Mouse (Mus musculus): ENCODE results near the gene Zdhhc22. TPM values are rescaled to one million over a fixed set of nuclear protein-coding genes. Genes with fewer than 3 reads are reported as not detected.
A peak's percentile ranks its signal among the peaks of the same experiment; 100 is the strongest.

The Zdhhc22 gene
- 0.12 and 0.15 TPM in 2 replicates for polyA plus RNA-seq (2015; fragmentation: Nextera tagmentation; extraction: Ambion mirVana)

DNA sequence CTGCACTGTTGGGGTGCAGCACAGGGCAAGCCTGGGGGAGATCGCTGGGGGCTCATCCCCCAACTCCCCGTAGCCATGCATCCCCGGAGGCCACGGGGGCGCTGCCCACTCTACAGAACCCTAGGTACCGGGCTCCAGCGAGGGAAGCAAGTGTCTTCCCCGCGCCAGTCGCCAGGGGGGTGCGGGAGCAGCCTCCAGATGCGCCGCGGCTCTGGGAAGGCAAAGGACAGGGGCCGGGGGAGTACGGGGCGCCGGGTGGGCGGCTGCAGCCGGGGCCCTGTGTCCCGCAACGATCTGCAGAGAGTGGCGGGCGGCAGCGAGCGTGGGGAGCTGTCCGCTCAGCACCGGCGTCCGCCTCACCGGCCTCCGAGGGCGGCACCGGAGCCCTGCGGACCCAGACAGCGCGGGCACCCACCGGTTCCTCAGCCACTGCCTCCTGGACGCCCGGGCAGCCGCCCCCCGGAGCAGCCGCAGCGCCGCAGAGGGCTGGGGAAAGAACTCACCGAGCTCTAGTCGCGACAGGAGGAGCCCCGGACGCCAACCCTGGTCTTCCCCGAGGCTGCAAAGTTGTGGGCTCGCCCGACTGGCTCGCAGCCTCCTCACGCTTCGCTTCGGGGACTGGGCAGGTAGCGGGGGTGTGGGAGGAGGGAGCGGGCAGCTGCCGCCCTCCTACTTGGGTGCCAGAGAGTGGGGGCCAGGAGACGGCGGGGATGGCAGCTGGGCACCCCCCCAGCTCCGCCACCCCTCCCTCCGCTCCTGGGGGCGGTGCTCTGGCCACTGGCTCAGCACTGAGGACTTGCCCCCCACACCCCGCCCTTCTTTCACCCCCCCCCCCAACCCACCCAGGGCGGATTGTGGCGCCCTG is at the start of gene Zdhhc22:
TSS of gene Zdhhc22 (minus strand) at position 541 of the 865 bp plus-strand sequence.
- Histone ChIP-seq H3K4me2 (peak within 1 kb of the TSS; percentile 55), H3K36me3 (no peaks in the 10 kb centered on the region), H3K27ac (no peak within 1 kb of the TSS), H3K9me3 (no peaks in the 10 kb centered on the region), H3K4me1 (peaks cover 12% of the 10 kb centered on the region), H3K27me3 (peaks cover 81% of the 10 kb centered on the region), H3K9ac (no peak within 1 kb of the TSS), H3K4me3 (peak within 1 kb of the TSS; percentile 32)
- ATAC-seq (ENCODE audit: insufficient number of reproducible peaks, insufficient read depth, low FRiP score, low TSS enrichment, low read depth) = peak; percentile 32; the same call in 1 of the 2 replicates
- under 1% methylated on average over 57 of the region's 68 CpGs for WGBS

DNA sequence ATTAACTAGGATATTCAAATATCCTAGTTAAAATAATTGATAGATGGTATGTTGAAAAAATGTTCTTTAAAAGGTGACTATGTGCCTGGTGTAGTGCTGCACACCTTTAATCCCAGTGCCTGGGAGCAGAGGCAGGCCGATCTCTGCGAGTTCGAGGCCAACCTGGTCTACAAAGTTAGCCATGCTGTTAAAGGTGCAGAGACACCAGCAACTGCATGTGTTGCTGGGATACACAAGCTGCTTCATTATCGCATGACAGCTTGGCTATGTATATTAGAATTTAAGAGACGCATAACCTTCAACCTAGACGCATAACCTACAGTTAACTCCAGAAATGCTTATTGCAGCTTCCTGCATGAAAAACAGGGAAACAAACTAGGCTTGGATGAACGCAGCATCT is 46.4 kb upstream of the Zdhhc22 start:
- Histone ChIP-seq H3K4me1 (no peaks in the 10 kb centered on the region), H3K36me3 (no peaks in the 10 kb centered on the region), H3K27ac (no peak overlapping the region), H3K4me2 (no peak overlapping the region), H3K4me3 (no peak overlapping the region), H3K27me3 (no peaks in the 10 kb centered on the region), H3K9ac (no peak overlapping the region), H3K9me3 (no peaks in the 10 kb centered on the region)
- 93% methylated on average over 7 of the region's 7 CpGs for WGBS
- ATAC-seq (ENCODE audit: insufficient number of reproducible peaks, insufficient read depth, low FRiP score, low TSS enrichment, low read depth) = no peak

DNA sequence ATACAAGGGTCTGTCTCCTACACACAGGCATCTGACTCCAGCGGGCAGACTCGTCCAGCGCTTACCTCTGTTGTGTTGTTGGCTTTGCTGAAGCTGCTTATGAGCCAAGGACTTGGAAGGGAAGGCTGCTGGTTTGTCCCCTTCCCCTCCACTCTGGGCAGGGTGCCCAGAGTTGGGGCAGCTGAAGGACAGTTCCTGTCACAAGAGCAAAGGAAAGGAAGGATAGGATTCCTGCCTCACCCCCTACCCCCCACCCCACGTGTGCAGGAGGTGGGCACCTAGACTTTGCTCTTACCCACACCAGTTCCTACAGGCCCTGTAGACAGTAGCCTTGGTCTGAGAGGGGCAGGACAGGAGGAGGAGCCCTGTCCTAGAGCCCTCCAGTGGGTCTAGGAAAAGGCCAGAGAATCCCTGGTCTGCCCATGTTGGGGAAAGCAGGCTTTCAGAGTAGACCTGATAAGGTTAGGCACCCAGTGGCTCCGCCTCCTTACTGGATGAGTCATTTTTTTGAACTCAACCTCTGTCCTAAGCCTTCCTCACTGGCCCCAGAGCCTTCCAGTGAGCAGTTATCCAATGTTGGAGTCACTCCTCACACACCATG is 41.0 kb upstream of the Zdhhc22 start:
- peaks cover 25% of the 10 kb centered on the region for H3K27me3 ChIP-seq
- H3K9ac ChIP-seq = no peak overlapping the region
- no peak overlapping the region for H3K4me3 ChIP-seq
- no peaks in the 10 kb centered on the region for H3K9me3 ChIP-seq
- WGBS = 74% methylated on average over 5 of the region's 5 CpGs
- H3K4me1 ChIP-seq = peaks cover 6% of the 10 kb centered on the region
- H3K36me3 ChIP-seq = no peaks in the 10 kb centered on the region
- H3K4me2 ChIP-seq = no peak overlapping the region
- no peak for ATAC-seq (ENCODE audit: insufficient number of reproducible peaks, insufficient read depth, low FRiP score, low TSS enrichment, low read depth)
- H3K27ac ChIP-seq = no peak overlapping the region

DNA sequence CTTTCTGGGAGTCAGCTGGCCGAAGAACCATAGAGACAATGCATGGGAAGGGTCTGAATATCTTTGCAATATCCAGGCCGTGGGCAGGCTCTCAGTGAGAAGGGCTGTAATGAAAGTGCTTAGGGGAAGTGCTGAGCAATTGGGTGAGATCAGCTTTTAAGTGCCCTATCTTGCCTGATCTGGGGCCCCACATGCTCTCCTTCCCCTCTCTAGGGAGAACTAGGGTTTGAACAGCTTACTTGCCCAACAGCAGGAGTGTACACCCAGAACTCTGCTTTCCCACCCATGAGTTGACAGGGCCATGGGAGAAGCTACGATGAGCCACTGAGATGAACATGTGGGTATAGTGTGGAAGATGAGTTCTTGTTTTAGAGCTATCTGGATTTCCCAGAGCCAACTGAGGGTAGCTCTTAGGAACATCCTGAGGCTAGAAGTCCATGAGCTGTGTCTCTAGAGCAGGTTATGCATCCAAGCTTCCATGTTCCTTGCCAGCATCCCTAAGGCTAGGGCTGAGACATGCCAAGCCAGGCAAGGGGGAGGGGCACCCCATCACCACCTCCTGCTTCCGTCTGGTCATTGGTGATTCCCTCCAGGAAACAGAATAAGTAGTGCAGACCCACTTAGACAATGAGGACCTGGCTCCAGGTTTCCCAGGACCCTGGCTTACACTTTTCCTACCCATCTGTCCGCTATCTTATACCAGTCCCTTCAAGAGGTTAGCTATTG is 39.2 kb upstream of the Zdhhc22 start:
- Histone ChIP-seq H3K36me3 (no peaks in the 10 kb centered on the region), H3K27me3 (peaks cover 39% of the 10 kb centered on the region), H3K9ac (no peak overlapping the region), H3K4me1 (peaks cover 8% of the 10 kb centered on the region), H3K9me3 (no peaks in the 10 kb centered on the region), H3K4me2 (no peak overlapping the region), H3K4me3 (no peak overlapping the region), H3K27ac (no peak overlapping the region)
- WGBS = 75% methylated on average over 5 of the region's 5 CpGs
- no peak for ATAC-seq (ENCODE audit: insufficient number of reproducible peaks, insufficient read depth, low FRiP score, low TSS enrichment, low read depth)

DNA sequence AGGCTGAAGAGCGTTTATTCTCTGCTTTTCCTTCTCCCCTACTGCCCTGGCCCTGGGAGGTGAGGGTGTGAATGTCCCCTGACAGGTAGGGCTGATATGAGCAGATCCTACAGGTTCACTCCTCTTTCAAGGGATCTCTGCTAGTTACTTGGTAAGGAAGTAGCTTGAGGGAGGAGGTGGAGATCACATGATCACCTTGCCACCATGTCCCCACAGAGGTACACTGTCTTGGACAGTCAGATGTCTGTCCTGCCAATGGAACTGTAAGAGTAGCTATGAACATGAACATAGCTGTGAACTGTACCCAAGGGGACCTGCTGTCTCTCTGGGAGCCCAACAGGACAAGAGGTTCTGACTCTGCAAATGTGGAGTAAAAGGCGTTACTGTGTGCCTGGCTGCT is 37.8 kb upstream of the Zdhhc22 start:
- ATAC-seq (ENCODE audit: insufficient number of reproducible peaks, insufficient read depth, low FRiP score, low TSS enrichment, low read depth) = no peak
- Histone ChIP-seq H3K9me3 (no peaks in the 10 kb centered on the region), H3K9ac (no peak overlapping the region), H3K4me2 (no peak overlapping the region), H3K27ac (no peak overlapping the region), H3K36me3 (no peaks in the 10 kb centered on the region), H3K4me1 (peaks cover 8% of the 10 kb centered on the region), H3K4me3 (no peak overlapping the region), H3K27me3 (peaks cover 46% of the 10 kb centered on the region)
- WGBS = 62% methylated on average over 2 of the region's 2 CpGs

DNA sequence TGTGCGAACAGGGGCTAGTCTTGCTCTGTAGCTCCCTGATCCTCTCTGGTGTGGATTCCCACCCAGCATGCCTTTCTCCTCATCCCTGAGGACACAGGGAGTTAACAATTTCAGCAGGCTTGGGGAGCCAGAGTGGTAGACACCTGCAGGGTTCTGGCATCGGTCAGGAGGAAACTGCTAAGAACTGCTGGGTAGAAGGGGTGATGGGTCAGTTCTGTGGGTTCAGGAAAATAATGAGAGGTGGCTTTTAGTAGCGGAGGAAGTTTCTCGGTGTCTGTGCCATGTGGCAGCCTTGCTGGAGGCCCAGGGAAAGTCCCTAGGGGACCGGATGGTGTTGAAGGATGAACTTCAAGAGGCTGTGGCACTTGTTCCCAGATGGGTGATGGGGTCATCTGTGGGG is 37.2 kb upstream of the Zdhhc22 start:
- 56% methylated on average over 5 of the region's 5 CpGs for WGBS
- Histone ChIP-seq H3K9me3 (no peaks in the 10 kb centered on the region), H3K4me3 (no peak overlapping the region), H3K27ac (no peak overlapping the region), H3K4me1 (peaks cover 8% of the 10 kb centered on the region), H3K9ac (no peak overlapping the region), H3K4me2 (no peak overlapping the region), H3K36me3 (no peaks in the 10 kb centered on the region), H3K27me3 (peaks cover 46% of the 10 kb centered on the region)
- ATAC-seq (ENCODE audit: insufficient number of reproducible peaks, insufficient read depth, low FRiP score, low TSS enrichment, low read depth) = no peak

DNA sequence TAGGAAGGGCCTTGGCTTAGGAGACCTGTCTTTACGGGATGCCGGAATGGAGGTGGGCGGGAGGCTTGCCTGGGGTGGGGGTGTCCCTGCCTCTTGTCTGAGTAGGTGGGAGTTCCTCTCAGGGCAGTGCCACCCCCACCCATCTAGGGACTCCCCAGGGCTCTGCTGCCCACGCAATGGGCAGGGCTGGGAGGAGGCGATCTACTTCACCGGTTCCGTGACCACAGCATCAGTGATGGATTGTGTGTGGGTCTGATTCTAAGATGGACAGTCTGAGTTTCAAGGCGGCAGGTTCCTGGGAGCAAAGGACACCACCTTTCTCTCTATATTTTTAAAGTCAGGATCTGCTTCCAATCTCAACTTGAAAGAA is 36.6 kb upstream of the Zdhhc22 start:
- Histone ChIP-seq H3K4me3 (peak overlapping the region; percentile 34), H3K9ac (no peak overlapping the region)

DNA sequence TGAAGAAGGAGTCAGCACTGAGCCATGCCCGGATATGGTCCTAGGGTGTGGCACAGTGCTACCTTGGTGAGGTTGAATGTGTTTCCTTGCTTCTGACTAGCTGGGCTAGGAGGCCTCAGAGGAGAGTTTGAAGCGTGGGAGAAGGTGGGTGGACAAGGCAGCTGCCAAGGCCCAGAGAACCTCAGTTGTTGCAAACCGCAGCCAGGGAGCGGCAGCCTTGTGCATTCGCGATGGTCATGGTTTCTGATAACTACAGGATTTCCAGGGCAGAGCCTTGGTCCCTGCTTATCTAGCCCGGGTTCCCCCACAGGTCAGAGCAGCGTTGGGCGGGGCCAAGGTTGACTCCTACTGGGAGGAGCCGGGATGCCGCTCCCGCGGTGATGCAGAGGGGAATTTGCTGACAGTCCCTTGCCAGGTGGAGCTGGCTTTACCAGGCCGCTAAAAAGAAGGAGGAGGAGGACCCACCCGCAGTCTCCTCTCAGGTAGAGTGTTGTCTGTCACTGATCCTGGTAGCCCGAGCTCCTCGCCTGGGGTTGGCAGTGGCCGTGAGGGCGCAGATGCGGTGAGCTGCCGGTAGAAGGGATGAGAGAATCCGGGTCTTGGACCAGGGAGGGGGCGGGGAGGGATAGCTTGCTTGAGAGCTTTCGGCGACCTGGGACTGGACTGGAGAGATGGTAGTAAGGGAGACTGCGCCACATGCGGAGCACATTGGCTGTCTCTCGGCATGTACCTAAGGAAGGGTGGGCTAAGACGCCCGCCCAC is 36.1 kb upstream of the Zdhhc22 start:
- ATAC-seq (ENCODE audit: insufficient number of reproducible peaks, insufficient read depth, low FRiP score, low TSS enrichment, low read depth) = peak; percentile 49; the same call in 1 of the 2 replicates
- peaks cover 46% of the 10 kb centered on the region for H3K27me3 ChIP-seq
- peak overlapping the region; percentile 34 for H3K4me3 ChIP-seq
- H3K9me3 ChIP-seq = no peaks in the 10 kb centered on the region
- H3K36me3 ChIP-seq = no peaks in the 10 kb centered on the region
- H3K9ac ChIP-seq = no peak overlapping the region
- H3K4me1 ChIP-seq = peaks cover 8% of the 10 kb centered on the region
- no peak overlapping the region for H3K27ac ChIP-seq
- H3K4me2 ChIP-seq = peak overlapping the region; percentile 56
- WGBS = 3% methylated on average over 30 of the region's 30 CpGs

More for the DNA sequence above, 36.6 kb upstream of the Zdhhc22 start:
- WGBS = 13% methylated on average over 8 of the region's 8 CpGs
- peaks cover 46% of the 10 kb centered on the region for H3K27me3 ChIP-seq
- H3K27ac ChIP-seq = no peak overlapping the region
- no peak for ATAC-seq (ENCODE audit: insufficient number of reproducible peaks, insufficient read depth, low FRiP score, low TSS enrichment, low read depth)
- H3K4me1 ChIP-seq = peaks cover 8% of the 10 kb centered on the region
- H3K36me3 ChIP-seq = no peaks in the 10 kb centered on the region
- H3K9me3 ChIP-seq = no peaks in the 10 kb centered on the region
- peak overlapping the region; percentile 56 for H3K4me2 ChIP-seq

DNA sequence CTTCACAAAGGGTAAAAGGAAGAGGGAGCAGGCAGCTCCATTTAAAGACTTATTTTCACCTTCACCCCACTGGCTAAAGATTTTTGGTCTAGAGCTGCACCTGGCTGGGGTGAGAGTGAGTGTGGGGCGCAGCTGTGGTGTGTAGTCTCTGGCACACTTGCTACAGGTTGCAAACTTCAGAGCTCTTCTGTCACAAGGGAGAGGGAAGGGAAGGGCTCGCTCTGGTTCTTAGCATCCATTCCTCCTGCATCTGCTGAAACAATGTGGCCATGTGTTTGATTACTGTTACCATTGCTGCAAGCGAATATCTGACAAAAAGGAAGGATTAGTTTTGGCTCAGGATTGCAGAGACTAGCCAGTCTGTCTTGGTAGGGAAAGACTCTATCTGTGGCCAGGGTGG is 33.2 kb upstream of the Zdhhc22 start:
- H3K27me3 ChIP-seq = peaks cover 43% of the 10 kb centered on the region
- no peak for ATAC-seq (ENCODE audit: insufficient number of reproducible peaks, insufficient read depth, low FRiP score, low TSS enrichment, low read depth)
- no peak overlapping the region for H3K4me3 ChIP-seq
- peaks cover 8% of the 10 kb centered on the region for H3K4me1 ChIP-seq
- H3K9ac ChIP-seq = no peak overlapping the region
- H3K27ac ChIP-seq = no peak overlapping the region
- no peaks in the 10 kb centered on the region for H3K9me3 ChIP-seq
- H3K4me2 ChIP-seq = no peak overlapping the region
- H3K36me3 ChIP-seq = no peaks in the 10 kb centered on the region
- 81% methylated on average over 3 of the region's 3 CpGs for WGBS

DNA sequence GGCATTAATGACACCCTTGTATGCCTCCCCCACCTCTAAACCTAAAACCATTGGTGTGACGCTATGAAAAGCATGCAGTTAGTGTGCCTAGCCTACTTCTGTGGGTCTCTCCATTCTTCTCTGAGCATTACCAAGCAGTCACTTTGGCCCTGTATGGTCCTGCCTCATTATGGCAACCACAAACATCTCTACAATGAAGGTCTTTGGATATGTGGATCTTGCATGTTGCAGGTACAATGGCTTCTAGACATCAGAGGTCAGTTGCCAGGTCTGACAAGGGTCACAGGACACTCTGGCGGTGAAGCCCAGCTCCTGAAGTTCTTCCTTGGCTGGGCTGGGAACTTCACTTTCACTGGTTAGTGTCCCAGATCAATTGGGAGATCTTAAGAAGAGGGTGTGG is 31.8 kb upstream of the Zdhhc22 start:
- H3K36me3 ChIP-seq = no peaks in the 10 kb centered on the region
- H3K4me1 ChIP-seq = peaks cover 8% of the 10 kb centered on the region
- no peak for ATAC-seq (ENCODE audit: insufficient number of reproducible peaks, insufficient read depth, low FRiP score, low TSS enrichment, low read depth)

DNA sequence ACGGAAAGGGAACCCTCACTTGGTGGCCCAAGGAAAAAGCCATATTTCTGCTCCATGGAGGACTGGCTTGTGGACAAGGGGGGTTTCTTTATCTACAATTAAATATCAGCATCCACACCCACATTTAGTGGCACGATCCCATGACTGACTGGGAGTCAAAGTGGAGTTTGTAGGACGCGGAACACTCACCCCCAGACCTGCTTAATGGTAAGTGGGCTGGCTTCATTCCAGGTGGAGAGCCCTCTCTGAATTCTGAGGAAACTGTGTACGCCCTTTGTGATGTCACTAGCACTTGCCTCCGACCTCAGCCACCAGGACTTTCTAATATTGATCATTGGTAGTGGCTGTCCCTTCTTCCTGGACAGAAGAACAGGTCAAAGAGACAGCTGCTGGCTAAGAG is 30.8 kb upstream of the Zdhhc22 start, which contains the start of gene Tmem63c:
TSS of gene Tmem63c (plus strand) at position 301 of the 400 bp plus-strand sequence.
- no peak for ATAC-seq (ENCODE audit: insufficient number of reproducible peaks, insufficient read depth, low FRiP score, low TSS enrichment, low read depth)
- Histone ChIP-seq H3K27me3 (peaks cover 19% of the 10 kb centered on the region), H3K4me1 (no peaks in the 10 kb centered on the region), H3K27ac (no peak within 1 kb of the TSS), H3K4me3 (no peak within 1 kb of the TSS), H3K9me3 (no peaks in the 10 kb centered on the region), H3K4me2 (no peak within 1 kb of the TSS), H3K9ac (no peak within 1 kb of the TSS), H3K36me3 (no peaks in the 10 kb centered on the region)
- 74% methylated on average over 6 of the region's 6 CpGs for WGBS

More for the DNA sequence above, 31.8 kb upstream of the Zdhhc22 start:
- no peaks in the 10 kb centered on the region for H3K9me3 ChIP-seq
- H3K4me3 ChIP-seq = no peak overlapping the region
- H3K9ac ChIP-seq = no peak overlapping the region
- H3K27me3 ChIP-seq = peaks cover 29% of the 10 kb centered on the region
- H3K27ac ChIP-seq = no peak overlapping the region
- H3K4me2 ChIP-seq = no peak overlapping the region
- WGBS = 51% methylated on average over 2 of the region's 2 CpGs

All from embryonic facial prominence, embryonic 13.5 days (tissue).